Mouse (Mus musculus): ENCODE measurements around the gene Adat2. TPM values are rescaled to one million over a fixed set of nuclear protein-coding genes. Genes with fewer than 3 reads are reported as not detected.
A peak's percentile ranks its signal among the peaks of the same experiment; 100 is the strongest.

Gene Adat2
- polyA plus RNA-seq, 1 experiment from 2014 or later, result 1.8 TPM

- H3K27ac ChIP-seq (replicated peaks; ENCODE audit: low read depth, low read length), result no peak overlapping the region
- no peak overlapping the region for H3K9ac ChIP-seq (replicated peaks; ENCODE audit: low read length)
- DNase-seq (no peak), ATAC-seq (ENCODE audit: low FRiP score, low TSS enrichment) (no peak)
- H3K4me3 ChIP-seq (replicated peaks; ENCODE audit: low read depth, low read length), result no peak overlapping the region
- no peaks in the 10 kb centered on the region for H3K36me3 ChIP-seq (ENCODE audit: control insufficient read depth, insufficient read depth, low read length)
- no peaks in the 10 kb centered on the region for H3K27me3 ChIP-seq (ENCODE audit: control insufficient read depth, insufficient read depth, low read length)
- H3K9me3 ChIP-seq (ENCODE audit: control insufficient read depth, low read length), result no peaks in the 10 kb centered on the region
- H3K4me2 ChIP-seq (ENCODE audit: low read length), result no peak overlapping the region
- peaks cover 6% of the 10 kb centered on the region for H3K4me1 ChIP-seq (ENCODE audit: control insufficient read depth, insufficient read depth, low read length)
- 83% methylated on average over 6 of the region's 6 CpGs for WGBS
These were observed 19.7 kb downstream of the Adat2 start for GRCm38 (mm10) chr10:13572410-13572809.

- H3K36me3 ChIP-seq (ENCODE audit: control insufficient read depth, insufficient read depth, low read length), result no peaks in the 10 kb centered on the region
- H3K27me3 ChIP-seq (ENCODE audit: control insufficient read depth, insufficient read depth, low read length), result no peaks in the 10 kb centered on the region
- H3K9me3 ChIP-seq (ENCODE audit: control insufficient read depth, low read length), result no peaks in the 10 kb centered on the region
- no peak overlapping the region for H3K27ac ChIP-seq (replicated peaks; ENCODE audit: low read depth, low read length)
- 77% methylated on average over 7 of the region's 7 CpGs for WGBS
- no peak overlapping the region for H3K4me3 ChIP-seq (replicated peaks; ENCODE audit: low read depth, low read length)
- DNase-seq (no peak), ATAC-seq (ENCODE audit: low FRiP score, low TSS enrichment) (no peak)
- no peak overlapping the region for H3K9ac ChIP-seq (replicated peaks; ENCODE audit: low read length)
- no peaks in the 10 kb centered on the region for H3K4me1 ChIP-seq (ENCODE audit: control insufficient read depth, insufficient read depth, low read length)
- no peak overlapping the region for H3K4me2 ChIP-seq (ENCODE audit: low read length)
These were observed 24.4 kb downstream of the Adat2 start for GRCm38 (mm10) chr10:13577123-13577522.

GRCm38 (mm10) chr10:13587914-13588313, 35.2 kb downstream of the Adat2 start:
- no peak overlapping the region for H3K27ac ChIP-seq (replicated peaks; ENCODE audit: low read depth, low read length)
- 0 out of 2 replicates have a peak, but pooled peaks cover 3% of the 10 kb centered on the region for H3K9me3 ChIP-seq (ENCODE audit: control insufficient read depth, low read length)
- H3K27me3 ChIP-seq (ENCODE audit: control insufficient read depth, insufficient read depth, low read length), result no peaks in the 10 kb centered on the region
- ATAC-seq (ENCODE audit: low FRiP score, low TSS enrichment), result no peak
- WGBS, result 78% methylated on average over 2 of the region's 2 CpGs
- no peaks in the 10 kb centered on the region for H3K4me1 ChIP-seq (ENCODE audit: control insufficient read depth, insufficient read depth, low read length)
- H3K9ac ChIP-seq (replicated peaks; ENCODE audit: low read length), result no peak overlapping the region
- no peak overlapping the region for H3K4me3 ChIP-seq (replicated peaks; ENCODE audit: low read depth, low read length)
- H3K4me2 ChIP-seq (ENCODE audit: low read length), result no peak overlapping the region
- H3K36me3 ChIP-seq (ENCODE audit: control insufficient read depth, insufficient read depth, low read length), result no peaks in the 10 kb centered on the region
- no peak for DNase-seq

- 92% methylated on average over 10 of the region's 10 CpGs for WGBS
- H3K4me1 ChIP-seq (ENCODE audit: control insufficient read depth, insufficient read depth, low read length), result no peaks in the 10 kb centered on the region
- H3K9me3 ChIP-seq (ENCODE audit: control insufficient read depth, low read length), result 0 out of 2 replicates have a peak, but pooled peaks cover 3% of the 10 kb centered on the region
- DNase-seq, result no peak
- H3K36me3 ChIP-seq (ENCODE audit: control insufficient read depth, insufficient read depth, low read length), result no peaks in the 10 kb centered on the region
- H3K9ac ChIP-seq (replicated peaks; ENCODE audit: low read length), result no peak overlapping the region
- no peak overlapping the region for H3K4me3 ChIP-seq (replicated peaks; ENCODE audit: low read depth, low read length)
- no peak overlapping the region for H3K27ac ChIP-seq (replicated peaks; ENCODE audit: low read depth, low read length)
- no peak overlapping the region for H3K4me2 ChIP-seq (ENCODE audit: low read length)
- H3K27me3 ChIP-seq (ENCODE audit: control insufficient read depth, insufficient read depth, low read length), result no peaks in the 10 kb centered on the region
- ATAC-seq (ENCODE audit: low FRiP score, low TSS enrichment), result no peak
These were observed 39.5 kb downstream of the Adat2 start for GRCm38 (mm10) chr10:13592196-13592595.

- Histone ChIP-seq H3K27ac (replicated peaks; ENCODE audit: low read depth, low read length) (no peak overlapping the region), H3K4me2 (ENCODE audit: low read length) (no peak overlapping the region), H3K9ac (replicated peaks; ENCODE audit: low read length) (no peak overlapping the region), H3K4me1 (ENCODE audit: control insufficient read depth, insufficient read depth, low read length) (no peaks in the 10 kb centered on the region), H3K9me3 (ENCODE audit: control insufficient read depth, low read length) (0 out of 2 replicates have a peak, but pooled peaks cover 3% of the 10 kb centered on the region), H3K27me3 (ENCODE audit: control insufficient read depth, insufficient read depth, low read length) (no peaks in the 10 kb centered on the region), H3K36me3 (ENCODE audit: control insufficient read depth, insufficient read depth, low read length) (no peaks in the 10 kb centered on the region), H3K4me3 (replicated peaks; ENCODE audit: low read depth, low read length) (no peak overlapping the region)
- DNase-seq (no peak), ATAC-seq (ENCODE audit: low FRiP score, low TSS enrichment) (no peak)
- WGBS, result 88% methylated on average over 3 of the region's 3 CpGs
These were observed 40.8 kb downstream of the Adat2 start for GRCm38 (mm10) chr10:13593529-13593928.

GRCm38 (mm10) chr10:13596073-13596472, 43.4 kb downstream of the Adat2 start:
- 31% methylated on average over 3 of the region's 3 CpGs for WGBS
- Histone ChIP-seq H3K4me2 (ENCODE audit: low read length) (no peak overlapping the region), H3K27ac (replicated peaks; ENCODE audit: low read depth, low read length) (no peak overlapping the region), H3K4me3 (replicated peaks; ENCODE audit: low read depth, low read length) (no peak overlapping the region), H3K27me3 (ENCODE audit: control insufficient read depth, insufficient read depth, low read length) (no peaks in the 10 kb centered on the region), H3K36me3 (ENCODE audit: control insufficient read depth, insufficient read depth, low read length) (no peaks in the 10 kb centered on the region), H3K9me3 (ENCODE audit: control insufficient read depth, low read length) (0 out of 2 replicates have a peak, but pooled peaks cover 3% of the 10 kb centered on the region), H3K9ac (replicated peaks; ENCODE audit: low read length) (no peak overlapping the region), H3K4me1 (ENCODE audit: control insufficient read depth, insufficient read depth, low read length) (no peaks in the 10 kb centered on the region)
- no peak for ATAC-seq (ENCODE audit: low FRiP score, low TSS enrichment)
- peak; percentile 9 for DNase-seq

- H3K4me3 ChIP-seq (replicated peaks; ENCODE audit: low read depth, low read length), result no peak overlapping the region
- no peak for DNase-seq
- no peak overlapping the region for H3K9ac ChIP-seq (replicated peaks; ENCODE audit: low read length)
- WGBS, result 81% methylated on average over 9 of the region's 9 CpGs
- H3K36me3 ChIP-seq (ENCODE audit: control insufficient read depth, insufficient read depth, low read length), result no peaks in the 10 kb centered on the region
- no peak overlapping the region for H3K27ac ChIP-seq (replicated peaks; ENCODE audit: low read depth, low read length)
- H3K4me2 ChIP-seq (ENCODE audit: low read length), result no peak overlapping the region
- no peaks in the 10 kb centered on the region for H3K27me3 ChIP-seq (ENCODE audit: control insufficient read depth, insufficient read depth, low read length)
- H3K4me1 ChIP-seq (ENCODE audit: control insufficient read depth, insufficient read depth, low read length), result no peaks in the 10 kb centered on the region
- no peaks in the 10 kb centered on the region for H3K9me3 ChIP-seq (ENCODE audit: control insufficient read depth, low read length)
- ATAC-seq (ENCODE audit: low FRiP score, low TSS enrichment), result no peak
These were observed 44.2 kb downstream of the Adat2 start for GRCm38 (mm10) chr10:13596866-13597265.

- Histone ChIP-seq H3K4me2 (ENCODE audit: low read length) (no peak overlapping the region), H3K9ac (replicated peaks; ENCODE audit: low read length) (no peak overlapping the region), H3K9me3 (ENCODE audit: control insufficient read depth, low read length) (no peaks in the 10 kb centered on the region), H3K27ac (replicated peaks; ENCODE audit: low read depth, low read length) (no peak overlapping the region), H3K4me3 (replicated peaks; ENCODE audit: low read depth, low read length) (no peak overlapping the region), H3K36me3 (ENCODE audit: control insufficient read depth, insufficient read depth, low read length) (no peaks in the 10 kb centered on the region), H3K27me3 (ENCODE audit: control insufficient read depth, insufficient read depth, low read length) (no peaks in the 10 kb centered on the region), H3K4me1 (ENCODE audit: control insufficient read depth, insufficient read depth, low read length) (no peaks in the 10 kb centered on the region)
- ATAC-seq (ENCODE audit: low FRiP score, low TSS enrichment) (no peak), DNase-seq (no peak)
- 82% methylated on average over 8 of the region's 8 CpGs for WGBS
These were observed 44.8 kb downstream of the Adat2 start for GRCm38 (mm10) chr10:13597491-13597890.

- Histone ChIP-seq H3K27me3 (ENCODE audit: control insufficient read depth, insufficient read depth, low read length) (no peaks in the 10 kb centered on the region), H3K36me3 (ENCODE audit: control insufficient read depth, insufficient read depth, low read length) (no peaks in the 10 kb centered on the region), H3K9ac (replicated peaks; ENCODE audit: low read length) (no peak overlapping the region), H3K27ac (replicated peaks; ENCODE audit: low read depth, low read length) (no peak overlapping the region), H3K4me3 (replicated peaks; ENCODE audit: low read depth, low read length) (no peak overlapping the region), H3K9me3 (ENCODE audit: control insufficient read depth, low read length) (no peaks in the 10 kb centered on the region), H3K4me1 (ENCODE audit: control insufficient read depth, insufficient read depth, low read length) (no peaks in the 10 kb centered on the region), H3K4me2 (ENCODE audit: low read length) (no peak overlapping the region)
- no peak for DNase-seq
- no peak for ATAC-seq (ENCODE audit: low FRiP score, low TSS enrichment)
- WGBS, result 63% methylated on average over 2 of the region's 2 CpGs
These were observed 48.2 kb downstream of the Adat2 start for GRCm38 (mm10) chr10:13600926-13601325.

Measured in midbrain, embryonic 14.5 days (tissue).